Mouse (Mus musculus): ENCODE measurements around the gene Olfr314. TPM values are rescaled to one million over a fixed set of nuclear protein-coding genes. Genes with fewer than 3 reads are reported as not detected.

Olfr314 gene
- total and polyA plus RNA-seq, 3 experiments: not detected

- Histone ChIP-seq H3K4me3 (ENCODE audit: control insufficient read depth in 1 of 2, insufficient read depth in 1 of 2, low read depth in 2 of 2, low read length in 2 of 2) (no peak overlapping the region), H3K9me3 (replicated peaks; ENCODE audit: insufficient read depth, low read length) (no peaks in the 10 kb centered on the region), H3K79me2 (ENCODE audit: control insufficient read depth, insufficient read depth, low read length, poor library complexity) (no peaks in the 10 kb centered on the region), H3K36me3 (ENCODE audit: control insufficient read depth in 1 of 2, insufficient read depth in 2 of 2, low read length in 2 of 2) (peaks cover 0 to 8% of the 10 kb centered on the region in 2 experiments; a peak in 2 of 4 replicates), H3K27me3 (ENCODE audit: control insufficient read depth in 1 of 2, insufficient read depth in 2 of 2, low read length in 2 of 2) (peaks cover 5 to 6% of the 10 kb centered on the region in 2 experiments; a peak in 3 of 4 replicates), H3K27ac (ENCODE audit: control insufficient read depth, low read depth, low read length) (no peak overlapping the region), H3K9ac (ENCODE audit: control insufficient read depth, low read depth, low read length, poor library complexity, severe bottlenecking) (no peak overlapping the region), H3K4me1 (ENCODE audit: control insufficient read depth in 1 of 2, insufficient read depth in 2 of 2, low read length in 2 of 2) (peaks cover 0 to 10% of the 10 kb centered on the region in 2 experiments; a peak in 2 of 4 replicates)
- TF ChIP-seq ZNF384 (IDR thresholded peaks at IDR 0.05; ENCODE audit: low read depth, low read length) (no peak), KAT2A (conservative IDR thresholded peaks at IDR 0.05; ENCODE audit: low read depth, low read length) (no peak), HCFC1 (IDR thresholded peaks at IDR 0.05; ENCODE audit: low read depth, low read length) (no peak), SIN3A (IDR thresholded peaks at IDR 0.05; ENCODE audit: low read length) (no peak), ETS1 (IDR thresholded peaks at IDR 0.05; ENCODE audit: low read depth, low read length) (no peak), UBTF (IDR thresholded peaks at IDR 0.05; ENCODE audit: borderline replicate concordance, insufficient read depth, low read depth, low read length) (no peak), GABPA (IDR thresholded peaks at IDR 0.05; ENCODE audit: low read depth, low read length) (no peak), BHLHE40 (IDR thresholded peaks at IDR 0.05; ENCODE audit: borderline replicate concordance, low read depth, low read length) (no peak)
- DNase-seq (ENCODE audit: low read depth, low spot score): no peak
Measured at GRCm38 (mm10) chr11:58787651-58788050, 4.9 kb downstream of the Olfr314 start.

- peaks cover 0 to 7% of the 10 kb centered on the region in 2 experiments; a peak in 2 of 4 replicates for H3K4me1 ChIP-seq (ENCODE audit: control insufficient read depth in 1 of 2, insufficient read depth in 2 of 2, low read length in 2 of 2)
- no peaks in the 10 kb centered on the region for H3K79me2 ChIP-seq (ENCODE audit: control insufficient read depth, insufficient read depth, low read length, poor library complexity)
- no peak overlapping the region for H3K4me3 ChIP-seq (ENCODE audit: control insufficient read depth in 1 of 2, insufficient read depth in 1 of 2, low read depth in 2 of 2, low read length in 2 of 2)
- peaks cover 5 to 6% of the 10 kb centered on the region in 2 experiments; a peak in 3 of 4 replicates for H3K27me3 ChIP-seq (ENCODE audit: control insufficient read depth in 1 of 2, insufficient read depth in 2 of 2, low read length in 2 of 2)
- DNase-seq (ENCODE audit: low read depth, low spot score): no peak
- H3K9me3 ChIP-seq (replicated peaks; ENCODE audit: insufficient read depth, low read length): no peaks in the 10 kb centered on the region
- H3K9ac ChIP-seq (ENCODE audit: control insufficient read depth, low read depth, low read length, poor library complexity, severe bottlenecking): no peak overlapping the region
- H3K36me3 ChIP-seq (ENCODE audit: control insufficient read depth in 1 of 2, insufficient read depth in 2 of 2, low read length in 2 of 2): peaks cover 0 to 5% of the 10 kb centered on the region in 2 experiments; a peak in 2 of 4 replicates
- TF ChIP-seq E2F4 (IDR thresholded peaks at IDR 0.05; ENCODE audit: borderline replicate concordance, low read depth, low read length) (no peak), NELFE (IDR thresholded peaks at IDR 0.05; ENCODE audit: low read depth, low read length) (no peak), RCOR1 (IDR thresholded peaks at IDR 0.05; ENCODE audit: low read depth, low read length) (no peak), BHLHE40 (IDR thresholded peaks at IDR 0.05; ENCODE audit: borderline replicate concordance, low read depth, low read length) (no peak), SMC3 (IDR thresholded peaks at IDR 0.05; ENCODE audit: low read depth, low read length) (no peak), JUND (IDR thresholded peaks at IDR 0.05; ENCODE audit: low read depth, low read length) (no peak), EP300 (IDR thresholded peaks at IDR 0.05; ENCODE audit: low read depth in 1 of 2, low read length in 2 of 2) (no peak), MAFK (IDR thresholded peaks at IDR 0.05; ENCODE audit: borderline replicate concordance, low read depth, low read length) (no peak)
- no peak overlapping the region for H3K27ac ChIP-seq (ENCODE audit: control insufficient read depth, low read depth, low read length)
Measured at GRCm38 (mm10) chr11:58788346-58788745, 5.6 kb downstream of the Olfr314 start.

Measured in MEL (cell line).